Mouse (Mus musculus): Measurements from ENCODE around the gene Usp10. TPM values are rescaled to one million over a fixed set of nuclear protein-coding genes. Genes with fewer than 3 reads are reported as not detected.

The Usp10 gene
- total RNA-seq, 1 experiment from 2014 or later: 110 TPM

Other genes with a start within 250 kb of the Usp10 start
- 4.6 and 6.1 TPM in 2 replicates for gene Wfdc1, start 244.0 kb upstream of the Usp10 start, total RNA-seq (2021)
- 0.67 and 0.95 TPM in 2 replicates for gene Atp2c2, start 210.4 kb upstream of the Usp10 start, total RNA-seq (2021)
- gene Tldc1, start 131.9 kb upstream of the Usp10 start, total RNA-seq (2021): 11.3 and 22.1 TPM in 2 replicates
- 38.3 and 40.8 TPM in 2 replicates for gene Cotl1, start 69.8 kb upstream of the Usp10 start, total RNA-seq (2021)
- 6.9 and 13.5 TPM in 2 replicates for gene Klhl36, start 48.1 kb upstream of the Usp10 start, total RNA-seq (2021)
- 3.6 and 27.1 TPM in 2 replicates for gene Gm20388, start 481 bp downstream of the Usp10 start, total RNA-seq (2021)
- 5.1 and 6.9 TPM in 2 replicates for gene Crispld2, start 82.1 kb downstream of the Usp10 start, total RNA-seq (2021)
- gene Zdhhc7, start 191.1 kb downstream of the Usp10 start, total RNA-seq (2021): 58.5 and 60.1 TPM in 2 replicates
- 111 and 165 TPM in 2 replicates for gene 6430548M08Rik, start 203.8 kb downstream of the Usp10 start, total RNA-seq (2021)